Mouse (Mus musculus): Measurements from ENCODE around the gene Gm10100. TPM values are rescaled to one million over a fixed set of nuclear protein-coding genes. Genes with fewer than 3 reads are reported as not detected.
"Not testable (repeated sequence)": the region's sequence is repeated elsewhere in the genome, so short reads cannot be mapped to it uniquely, and the experiment has no call there.

Gene Gm10100
- total and polyA plus RNA-seq, 3 experiments = not detected

GRCm38 (mm10) chr10:77753448-77753847, 27.2 kb downstream of the Gm10100 start:
- no peak overlapping the region for H3K4me3 ChIP-seq (ENCODE audit: low read depth, low read length)
- peaks cover 7% of the 10 kb centered on the region; the same call in 1 of the 2 replicates for H3K27me3 ChIP-seq (ENCODE audit: insufficient read depth, low read length)
- TF ChIP-seq TAL1 (conservative IDR thresholded peaks at IDR 0.05; ENCODE audit: low read depth, low read length) = no peak
- TF ChIP-seq CTCF (IDR thresholded peaks at IDR 0.05; ENCODE audit: low read depth, low read length) = no peak
- TF ChIP-seq GATA1 (IDR thresholded peaks at IDR 0.05; ENCODE audit: borderline replicate concordance, low read length) = no peak
- TF ChIP-seq POLR2AphosphoS5 (IDR thresholded peaks at IDR 0.05; ENCODE audit: insufficient replicate concordance, low read depth, low read length) = no peak
- TF ChIP-seq GATA2 (IDR thresholded peaks at IDR 0.05; ENCODE audit: borderline replicate concordance, low read depth, low read length) = no peak
- no peaks in the 10 kb centered on the region for H3K9me3 ChIP-seq (replicated peaks)
- DNase-seq (ENCODE audit: low spot score) (no peak), ATAC-seq (ENCODE audit: extremely low read depth, insufficient number of reproducible peaks, low FRiP score, poor library complexity, severe bottlenecking) (no peak)
- H3K4me1 ChIP-seq (ENCODE audit: insufficient read depth, low read depth, low read length) = no peaks in the 10 kb centered on the region
- no peaks in the 10 kb centered on the region for H3K36me3 ChIP-seq (replicated peaks)

GRCm38 (mm10) chr10:77759582-77759981, 33.3 kb downstream of the Gm10100 start, which contains the start of gene Gm3233:
Gene Gm3233 (minus strand): TSS chr10:77759682.
- H3K36me3 ChIP-seq (replicated peaks); H3K4me3 ChIP-seq (ENCODE audit: low read depth, low read length); DNase-seq (ENCODE audit: low spot score); H3K9me3 ChIP-seq (replicated peaks); H3K4me1 ChIP-seq (ENCODE audit: insufficient read depth, low read depth, low read length); H3K27me3 ChIP-seq (ENCODE audit: insufficient read depth, low read length); ATAC-seq (ENCODE audit: extremely low read depth, insufficient number of reproducible peaks, low FRiP score, poor library complexity, severe bottlenecking): not testable (repeated sequence)

- Histone ChIP-seq H3K9me3 (replicated peaks) (no peaks in the 10 kb centered on the region), H3K4me3 (ENCODE audit: low read depth, low read length) (no peak overlapping the region), H3K27me3 (ENCODE audit: insufficient read depth, low read length) (peaks cover 6% of the 10 kb centered on the region; the same call in 1 of the 2 replicates), H3K4me1 (ENCODE audit: insufficient read depth, low read depth, low read length) (no peaks in the 10 kb centered on the region), H3K36me3 (replicated peaks) (no peaks in the 10 kb centered on the region)
- no peak for ATAC-seq (ENCODE audit: extremely low read depth, insufficient number of reproducible peaks, low FRiP score, poor library complexity, severe bottlenecking)
- TF ChIP-seq CTCF (IDR thresholded peaks at IDR 0.05; ENCODE audit: low read depth, low read length) (no peak), TAL1 (conservative IDR thresholded peaks at IDR 0.05; ENCODE audit: low read depth, low read length) (no peak), GATA2 (IDR thresholded peaks at IDR 0.05; ENCODE audit: borderline replicate concordance, low read depth, low read length) (no peak), GATA1 (IDR thresholded peaks at IDR 0.05; ENCODE audit: borderline replicate concordance, low read length) (no peak), POLR2AphosphoS5 (IDR thresholded peaks at IDR 0.05; ENCODE audit: insufficient replicate concordance, low read depth, low read length) (no peak)
- DNase-seq (ENCODE audit: low spot score) = no peak
Observed at GRCm38 (mm10) chr10:77769727-77770126, 43.4 kb downstream of the Gm10100 start.

GRCm38 (mm10) chr10:77771225-77771624, 44.9 kb downstream of the Gm10100 start, which contains the start of gene Gm3238:
Gene Gm3238 (minus strand): TSS chr10:77771325.
- H3K27me3 ChIP-seq (ENCODE audit: insufficient read depth, low read length); H3K4me1 ChIP-seq (ENCODE audit: insufficient read depth, low read depth, low read length); DNase-seq (ENCODE audit: low spot score); H3K36me3 ChIP-seq (replicated peaks); ATAC-seq (ENCODE audit: extremely low read depth, insufficient number of reproducible peaks, low FRiP score, poor library complexity, severe bottlenecking); H3K4me3 ChIP-seq (ENCODE audit: low read depth, low read length); H3K9me3 ChIP-seq (replicated peaks): not testable (repeated sequence)

- H3K27me3 ChIP-seq (ENCODE audit: insufficient read depth, low read length); H3K9me3 ChIP-seq (replicated peaks); H3K4me1 ChIP-seq (ENCODE audit: insufficient read depth, low read depth, low read length); DNase-seq (ENCODE audit: low spot score); H3K36me3 ChIP-seq (replicated peaks); H3K4me3 ChIP-seq (ENCODE audit: low read depth, low read length); ATAC-seq (ENCODE audit: extremely low read depth, insufficient number of reproducible peaks, low FRiP score, poor library complexity, severe bottlenecking): not testable (repeated sequence)
Observed at GRCm38 (mm10) chr10:77772142-77772541, 45.9 kb downstream of the Gm10100 start.

Other genes starting within 250 kb of the Gm10100 start
Only the 20 nearest of the 31 such genes appear.
- 18.4 and 24.5 TPM in 2 replicates for gene Ube2g2, start 104.2 kb upstream of the Gm10100 start, total RNA-seq (2014; fragmentation: Nextera tagmentation)
- gene Ube2g2, start 104.2 kb upstream of the Gm10100 start, total RNA-seq (2017) = 20.7 and 23.4 TPM in 2 replicates
- gene Ube2g2, start 104.2 kb upstream of the Gm10100 start, polyA plus RNA-seq (2012) = 26.0 and 35.0 TPM in 2 replicates
- not detected in 2 replicates for gene Tspear, start 39.9 kb upstream of the Gm10100 start, total RNA-seq (2014; fragmentation: Nextera tagmentation)
- gene Tspear, start 39.9 kb upstream of the Gm10100 start, total RNA-seq (2017) = not detected in 2 replicates
- not detected in 2 replicates for gene Tspear, start 39.9 kb upstream of the Gm10100 start, polyA plus RNA-seq (2012)
- not detected in 2 replicates for gene Gm19402, start 35.7 kb upstream of the Gm10100 start, total RNA-seq (2014; fragmentation: Nextera tagmentation)
- gene Gm19402, start 35.7 kb upstream of the Gm10100 start, total RNA-seq (2017) = not detected in 2 replicates
- not detected in 2 replicates for gene Gm19402, start 35.7 kb upstream of the Gm10100 start, polyA plus RNA-seq (2012)
- gene Gm9508, start 29.3 kb upstream of the Gm10100 start, total RNA-seq (2014; fragmentation: Nextera tagmentation) = not detected in 2 replicates
- not detected in 2 replicates for gene Gm9508, start 29.3 kb upstream of the Gm10100 start, total RNA-seq (2017)
- not detected in 2 replicates for gene Gm9508, start 29.3 kb upstream of the Gm10100 start, polyA plus RNA-seq (2012)
- not detected in 2 replicates for gene Gm10272, start 19.9 kb upstream of the Gm10100 start, total RNA-seq (2014; fragmentation: Nextera tagmentation)
- gene Gm10272, start 19.9 kb upstream of the Gm10100 start, total RNA-seq (2017) = not detected in 2 replicates
- gene Gm10272, start 19.9 kb upstream of the Gm10100 start, polyA plus RNA-seq (2012) = not detected in 2 replicates
- not detected in 2 replicates for gene Gm10024, start 15.0 kb upstream of the Gm10100 start, total RNA-seq (2014; fragmentation: Nextera tagmentation)
- not detected in 2 replicates for gene Gm10024, start 15.0 kb upstream of the Gm10100 start, total RNA-seq (2017)
- gene Gm10024, start 15.0 kb upstream of the Gm10100 start, polyA plus RNA-seq (2012) = not detected in 2 replicates
- not detected in 2 replicates for gene Gm10142, start 10.7 kb upstream of the Gm10100 start, total RNA-seq (2014; fragmentation: Nextera tagmentation)
- not detected in 2 replicates for gene Gm10142, start 10.7 kb upstream of the Gm10100 start, total RNA-seq (2017)
- not detected in 2 replicates for gene Gm10142, start 10.7 kb upstream of the Gm10100 start, polyA plus RNA-seq (2012)
- not detected in 2 replicates for gene Krtap12-1, start 5.9 kb upstream of the Gm10100 start, total RNA-seq (2014; fragmentation: Nextera tagmentation)
- gene Krtap12-1, start 5.9 kb upstream of the Gm10100 start, total RNA-seq (2017) = not detected in 2 replicates
- not detected in 2 replicates for gene Krtap12-1, start 5.9 kb upstream of the Gm10100 start, polyA plus RNA-seq (2012)
- gene Gm18596, start 16.2 kb downstream of the Gm10100 start, total RNA-seq (2014; fragmentation: Nextera tagmentation) = not detected in 2 replicates
- gene Gm18596, start 16.2 kb downstream of the Gm10100 start, total RNA-seq (2017) = not detected in 2 replicates
- gene Gm18596, start 16.2 kb downstream of the Gm10100 start, polyA plus RNA-seq (2012) = not detected in 2 replicates
- gene Gm9736, start 24.9 kb downstream of the Gm10100 start, total RNA-seq (2014; fragmentation: Nextera tagmentation) = not detected in 2 replicates
- 0.22 TPM in 1 of 2 replicates, not detected in the other for gene Gm9736, start 24.9 kb downstream of the Gm10100 start, total RNA-seq (2017)
- not detected in 2 replicates for gene Gm9736, start 24.9 kb downstream of the Gm10100 start, polyA plus RNA-seq (2012)
- gene Gm3233, start 33.2 kb downstream of the Gm10100 start, total RNA-seq (2014; fragmentation: Nextera tagmentation) = not detected in 2 replicates
- 0.33 TPM in 1 of 2 replicates, not detected in the other for gene Gm3233, start 33.2 kb downstream of the Gm10100 start, total RNA-seq (2017)
- gene Gm3233, start 33.2 kb downstream of the Gm10100 start, polyA plus RNA-seq (2012) = not detected in 2 replicates
- gene Gm3238, start 44.8 kb downstream of the Gm10100 start, total RNA-seq (2014; fragmentation: Nextera tagmentation) = not detected in 2 replicates
- 0.22 TPM in 1 of 2 replicates, not detected in the other for gene Gm3238, start 44.8 kb downstream of the Gm10100 start, total RNA-seq (2017)
- gene Gm3238, start 44.8 kb downstream of the Gm10100 start, polyA plus RNA-seq (2012) = not detected in 2 replicates
- not detected in 2 replicates for gene Gm7138, start 50.5 kb downstream of the Gm10100 start, total RNA-seq (2014; fragmentation: Nextera tagmentation)
- 0.33 TPM in 1 of 2 replicates, not detected in the other for gene Gm7138, start 50.5 kb downstream of the Gm10100 start, total RNA-seq (2017)
- gene Gm7138, start 50.5 kb downstream of the Gm10100 start, polyA plus RNA-seq (2012) = not detected in 2 replicates
- gene Gm3250, start 56.1 kb downstream of the Gm10100 start, total RNA-seq (2014; fragmentation: Nextera tagmentation) = not detected in 2 replicates
- not detected in 2 replicates for gene Gm3250, start 56.1 kb downstream of the Gm10100 start, total RNA-seq (2017)
- not detected in 2 replicates for gene Gm3250, start 56.1 kb downstream of the Gm10100 start, polyA plus RNA-seq (2012)
- gene Gm7137, start 61.7 kb downstream of the Gm10100 start, total RNA-seq (2014; fragmentation: Nextera tagmentation) = not detected in 2 replicates
- not detected in 2 replicates for gene Gm7137, start 61.7 kb downstream of the Gm10100 start, total RNA-seq (2017)
- not detected in 2 replicates for gene Gm7137, start 61.7 kb downstream of the Gm10100 start, polyA plus RNA-seq (2012)
- not detected in 2 replicates for gene Gm9639, start 68.6 kb downstream of the Gm10100 start, total RNA-seq (2014; fragmentation: Nextera tagmentation)
- not detected in 2 replicates for gene Gm9639, start 68.6 kb downstream of the Gm10100 start, total RNA-seq (2017)
- gene Gm9639, start 68.6 kb downstream of the Gm10100 start, polyA plus RNA-seq (2012) = not detected in 2 replicates
- not detected in 2 replicates for gene Gm19668, start 72.6 kb downstream of the Gm10100 start, total RNA-seq (2014; fragmentation: Nextera tagmentation)
- 0.16 TPM in 1 of 2 replicates, not detected in the other for gene Gm19668, start 72.6 kb downstream of the Gm10100 start, total RNA-seq (2017)
- gene Gm19668, start 72.6 kb downstream of the Gm10100 start, polyA plus RNA-seq (2012) = not detected in 2 replicates
- not detected in 2 replicates for gene Gm9507, start 85.4 kb downstream of the Gm10100 start, total RNA-seq (2014; fragmentation: Nextera tagmentation)
- not detected in 2 replicates for gene Gm9507, start 85.4 kb downstream of the Gm10100 start, total RNA-seq (2017)
- not detected in 2 replicates for gene Gm9507, start 85.4 kb downstream of the Gm10100 start, polyA plus RNA-seq (2012)
- not detected in 2 replicates for gene Gm2696, start 88.2 kb downstream of the Gm10100 start, total RNA-seq (2014; fragmentation: Nextera tagmentation)
- gene Gm2696, start 88.2 kb downstream of the Gm10100 start, total RNA-seq (2017) = not detected in 2 replicates
- not detected in 2 replicates for gene Gm2696, start 88.2 kb downstream of the Gm10100 start, polyA plus RNA-seq (2012)
- not detected in 2 replicates for gene Krtap10-4, start 100.6 kb downstream of the Gm10100 start, total RNA-seq (2014; fragmentation: Nextera tagmentation)
- not detected in 2 replicates for gene Krtap10-4, start 100.6 kb downstream of the Gm10100 start, total RNA-seq (2017)
- gene Krtap10-4, start 100.6 kb downstream of the Gm10100 start, polyA plus RNA-seq (2012) = not detected in 2 replicates

All from G1E (cell line).